Mouse (Mus musculus) mesoderm, embryonic 11.5 days (tissue): ENCODE measurements at regions not wholly inside any gene's neighbourhood (a gene's known extent, or its start where the extent isn't known, plus 50 kb on each side); places are given as distances from the start of the nearest gene placed in this dataset.
"Not testable (repeated sequence)": the region's sequence is repeated elsewhere in the genome, so short reads cannot be mapped to it uniquely, and the experiment has no call there.

Experiments used
- DNase-seq: peaks from one replicate; pipeline ENCODE4 v3.0.0-alpha.2; 2012; ENCODE audit warnings: low read depth, low spot score

GRCm38 (mm10) chr7:73608070-73608803 lies 66.6 kb upstream of the Chd2 start:
- DNase-seq = no peak

- DNase-seq = no peak
Measured at GRCm38 (mm10) chr7:73607450-73608005, 65.9 kb upstream of the Chd2 start.

GRCm38 (mm10) chr7:73606677-73607449 lies 65.2 kb upstream of the Chd2 start:
- DNase-seq = peak; percentile 97

- DNase-seq = no peak
Measured at GRCm38 (mm10) chr7:73604597-73604996, 63.0 kb upstream of the Chd2 start.

GRCm38 (mm10) chr7:73602815-73603551 lies 61.4 kb upstream of the Chd2 start:
- DNase-seq = no peak

- DNase-seq = no peak
Measured at GRCm38 (mm10) chr7:73601336-73601735, 59.7 kb upstream of the Chd2 start.

GRCm38 (mm10) chr7:73600776-73601175 lies 59.1 kb upstream of the Chd2 start:
- no peak for DNase-seq

- not testable (repeated sequence) for DNase-seq
Measured at GRCm38 (mm10) chr7:73600003-73600385, 58.4 kb upstream of the Chd2 start.

GRCm38 (mm10) chr7:73599354-73600002 lies 57.8 kb upstream of the Chd2 start:
- no peak for DNase-seq

- no peak for DNase-seq
Measured at GRCm38 (mm10) chr7:73597968-73598367, 56.3 kb upstream of the Chd2 start.

GRCm38 (mm10) chr7:73596866-73597840 lies 55.5 kb upstream of the Chd2 start:
- no peak for DNase-seq

- no peak for DNase-seq
Measured at GRCm38 (mm10) chr7:73596415-73596814, 54.8 kb upstream of the Chd2 start.

GRCm38 (mm10) chr7:73595860-73596259 lies 54.2 kb upstream of the Chd2 start:
- peak; percentile 54 for DNase-seq

GRCm38 (mm10) chr7:73595140-73595825 lies 53.7 kb upstream of the Chd2 start:
- DNase-seq = peak; percentile 98

GRCm38 (mm10) chr7:73594492-73595139 lies 53.0 kb upstream of the Chd2 start:
- DNase-seq = peak; percentile 90

GRCm38 (mm10) chr7:73593645-73594385 lies 52.2 kb upstream of the Chd2 start:
- DNase-seq = no peak

GRCm38 (mm10) chr7:73592857-73593256 lies 51.2 kb upstream of the Chd2 start:
- no peak for DNase-seq
